Mouse (Mus musculus) monocyte, adult 2 months (primary cell): ENCODE measurements at regions not wholly inside any gene's neighbourhood (a gene's known extent, or its start where the extent isn't known, plus 50 kb on each side); places are given as distances from the start of the nearest gene placed in this dataset.

Experiments used
- DNase-seq, 2 experiments: peaks; one replicate each; pipeline ENCODE4 v3.0.0; 2022; ENCODE audit warnings: low spot score in 2 of 2, low read depth in 1 of 2

- DNase-seq: no peak
Measured at GRCm38 (mm10) chr11:26907099-26907498, 313.3 kb upstream of the Vrk2 start.

- DNase-seq: no peak
Measured at GRCm38 (mm10) chr11:26881635-26882034, 287.8 kb upstream of the Vrk2 start.
